Mouse (Mus musculus) gastrocnemius, postnatal 14 days (tissue): ENCODE data around the gene Kcnd2. TPM values are rescaled to one million over a fixed set of nuclear protein-coding genes. Genes with fewer than 3 reads are reported as not detected.
"Not testable (repeated sequence)": the region's sequence is repeated elsewhere in the genome, so short reads cannot be mapped to it uniquely, and the experiment has no call there.

Experiments
- DNase-seq: peaks from one replicate; pipeline ENCODE4 v3.0.0; 2021; ENCODE audit warnings: mixed read lengths
- intact Hi-C: fragments of 180-260 bp; cut with DNase I; formaldehyde crosslinking; loops from one replicate; pipeline ENCODE4 v1.15.1; 2025; ENCODE audit warnings: low total_unique reads
- long read RNA-seq, 2 experiments: library from polyadenylated mRNA; stranded (forward); transcript quantifications; one replicate each; pipeline ENCODE4 v2.0.0; 2021
- total RNA-seq, 2 experiments: library from RNA; stranded (reverse); gene quantifications; 2 replicates each; pipeline ENCODE4 v1.2.3; 2021

Kcnd2 gene
- total RNA-seq, result under 1 TPM; 0.04 to 0.09 TPM
- long read RNA-seq, experiment 1, result 0 reads
- long read RNA-seq, experiment 2, result 0 reads

DNA sequence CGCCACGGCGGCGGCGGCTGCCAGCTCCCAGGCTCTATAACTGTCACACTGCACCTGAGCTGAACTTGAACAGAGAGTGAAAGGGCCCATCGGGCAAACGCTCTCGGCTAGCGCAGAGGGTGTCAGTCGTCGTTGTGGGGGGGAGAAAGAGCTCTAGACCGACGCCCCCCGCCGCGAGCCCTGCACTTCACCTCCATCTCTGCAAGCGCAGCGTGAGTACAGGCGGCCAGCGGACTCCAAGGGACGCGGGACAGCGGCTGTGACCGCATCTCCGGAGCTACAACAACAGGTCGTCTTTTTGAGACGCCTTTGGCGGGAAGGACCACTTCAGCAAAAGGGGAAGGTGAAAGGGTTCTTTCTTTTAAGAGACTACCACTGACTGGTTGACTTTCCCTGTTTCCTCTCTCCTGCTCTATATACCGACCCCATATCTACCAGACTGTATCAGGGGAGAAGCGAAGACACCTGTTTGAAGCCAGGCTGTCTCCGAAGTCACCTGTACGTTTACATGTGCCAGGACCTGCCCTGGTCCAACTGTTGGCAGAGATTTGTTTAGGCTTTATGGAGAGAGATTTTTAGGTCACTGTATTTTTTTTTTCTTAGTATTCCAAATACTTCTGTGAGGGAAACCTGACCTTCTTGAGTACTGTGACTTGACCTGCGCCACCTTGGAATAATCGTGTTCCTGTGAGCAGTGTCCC is at the start of gene Kcnd2:
Kcnd2 (plus strand) TSS at position 13 of the 701 bp plus-strand sequence.
- intact Hi-C loops, result no loop called here
- DNase-seq, result no peak

DNA sequence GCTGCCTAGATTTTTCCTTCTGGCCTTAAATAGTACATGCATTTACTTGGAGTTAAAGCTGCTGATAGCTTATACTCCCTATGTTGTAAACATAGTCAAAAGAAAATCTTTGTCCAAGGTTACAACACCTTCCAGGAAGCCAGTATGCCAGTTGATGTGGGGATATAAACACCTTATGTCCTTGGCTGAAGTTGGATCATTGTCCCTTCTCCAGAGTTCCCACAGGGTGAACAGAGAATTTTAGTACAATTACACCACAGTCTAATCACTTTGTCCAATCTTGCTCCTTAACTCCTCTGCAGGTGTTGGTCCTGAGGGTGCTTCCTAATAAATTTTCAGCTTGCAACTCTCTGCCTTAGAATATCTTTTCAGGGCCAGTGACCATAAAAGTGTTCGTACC is 48.7 kb upstream of the Kcnd2 start:
- intact Hi-C loops, result no loop called here
- no peak for DNase-seq

DNA sequence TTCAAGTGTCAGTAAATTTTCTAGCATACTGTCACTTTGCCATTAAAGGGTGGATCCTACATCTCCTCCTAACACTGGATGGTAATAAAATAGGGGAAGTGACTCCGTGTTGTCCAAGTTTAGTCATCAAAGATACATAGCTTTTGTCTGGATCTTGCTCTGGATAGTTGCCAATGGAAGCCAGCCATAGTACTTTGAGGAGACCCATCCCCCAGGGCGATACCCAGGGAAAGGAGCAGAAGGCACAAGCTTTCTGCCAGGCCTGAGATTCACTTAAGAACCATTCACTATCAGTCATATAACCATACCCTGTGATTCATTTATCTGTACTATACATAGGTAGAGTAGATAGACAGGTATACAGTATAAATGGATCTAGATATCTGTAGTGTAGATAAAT is 20.0 kb upstream of the Kcnd2 start:
- intact Hi-C loops, result no loop called here

DNA sequence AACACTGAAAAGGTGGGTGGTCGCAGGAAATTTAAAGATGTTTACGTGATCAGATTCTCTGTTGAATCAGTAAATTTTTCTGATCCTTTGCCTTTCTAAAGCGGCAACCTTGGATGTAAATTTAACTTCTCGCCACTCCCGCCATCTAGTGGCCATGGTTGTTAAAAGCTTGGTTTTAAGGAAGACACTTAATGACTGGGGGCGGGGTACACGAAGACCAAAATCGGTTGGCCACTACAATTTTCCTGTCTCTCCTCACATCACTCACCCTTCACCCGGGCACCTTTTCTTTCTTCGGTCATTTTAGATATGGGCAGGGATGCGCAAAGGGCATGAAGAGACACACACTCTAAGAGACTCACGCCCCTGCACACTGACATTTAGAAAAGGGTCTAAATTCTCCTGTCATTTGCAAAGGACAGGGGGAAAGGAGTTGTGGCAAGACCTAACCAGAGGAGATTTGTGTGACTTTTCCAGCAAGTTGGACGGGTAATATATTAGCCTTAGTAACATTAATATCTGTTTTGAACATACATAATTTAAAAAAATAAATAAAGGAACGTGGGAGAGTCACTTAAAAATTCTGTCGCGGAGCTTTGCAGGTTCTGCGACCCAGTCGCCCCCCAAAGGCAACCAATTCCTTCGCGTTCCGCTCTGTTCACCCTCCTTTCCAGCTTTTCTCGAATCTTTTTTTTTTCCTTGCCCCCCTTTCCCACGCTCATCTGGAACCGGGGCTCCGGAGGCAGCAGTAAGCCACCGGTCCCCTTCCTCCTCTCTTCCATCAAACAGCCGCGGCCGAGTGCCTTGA is 1.2 kb upstream of the Kcnd2 start:
- intact Hi-C loops, result no loop called here

More for the DNA sequence above, 20.0 kb upstream of the Kcnd2 start:
- DNase-seq, result no peak

DNA sequence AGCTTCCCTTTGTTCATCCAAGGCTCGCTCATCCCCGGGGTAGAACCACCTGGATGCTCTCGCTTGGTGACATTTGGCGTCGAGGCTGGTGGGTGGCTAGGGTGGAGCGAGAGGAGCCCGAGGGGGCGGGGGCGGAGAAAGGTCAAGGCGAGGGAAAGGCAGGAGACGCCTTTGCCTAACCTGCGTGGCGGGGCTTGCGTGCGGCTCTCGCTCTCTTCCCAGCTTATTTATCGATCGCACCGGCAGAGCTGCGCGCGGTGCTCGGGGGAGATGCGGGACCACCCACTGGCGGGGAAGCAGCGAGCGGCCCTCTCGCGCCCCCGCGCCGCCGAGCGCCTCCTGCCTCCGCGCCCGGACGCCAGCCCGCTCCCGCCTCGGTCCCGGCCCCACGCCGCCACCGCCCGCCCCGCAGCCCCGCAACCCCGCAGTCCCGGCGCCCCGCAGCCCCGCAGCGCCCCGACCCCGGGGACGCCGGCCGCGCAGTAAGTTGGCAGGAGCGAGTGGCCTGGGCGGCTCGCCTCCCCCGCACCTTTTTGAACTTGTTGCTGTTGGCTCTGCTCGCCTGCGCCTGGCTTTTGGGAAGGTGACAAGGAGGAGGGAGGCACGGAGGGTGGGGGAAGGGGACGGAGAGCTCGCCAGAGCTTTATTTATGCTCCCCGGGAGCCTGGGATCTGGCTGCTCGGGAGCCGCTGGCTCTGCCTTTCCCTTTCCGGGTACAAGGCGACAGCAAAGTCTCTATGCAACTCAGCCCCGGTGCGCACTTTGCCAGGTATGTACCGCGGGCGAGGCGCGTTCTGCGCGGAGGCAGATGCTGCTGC is 421 bp upstream of the Kcnd2 start:
- DNase-seq, result peak; percentile 17
- intact Hi-C loops, result no loop called here

More for the DNA sequence above, 1.2 kb upstream of the Kcnd2 start:
- peak; percentile 18 for DNase-seq

DNA sequence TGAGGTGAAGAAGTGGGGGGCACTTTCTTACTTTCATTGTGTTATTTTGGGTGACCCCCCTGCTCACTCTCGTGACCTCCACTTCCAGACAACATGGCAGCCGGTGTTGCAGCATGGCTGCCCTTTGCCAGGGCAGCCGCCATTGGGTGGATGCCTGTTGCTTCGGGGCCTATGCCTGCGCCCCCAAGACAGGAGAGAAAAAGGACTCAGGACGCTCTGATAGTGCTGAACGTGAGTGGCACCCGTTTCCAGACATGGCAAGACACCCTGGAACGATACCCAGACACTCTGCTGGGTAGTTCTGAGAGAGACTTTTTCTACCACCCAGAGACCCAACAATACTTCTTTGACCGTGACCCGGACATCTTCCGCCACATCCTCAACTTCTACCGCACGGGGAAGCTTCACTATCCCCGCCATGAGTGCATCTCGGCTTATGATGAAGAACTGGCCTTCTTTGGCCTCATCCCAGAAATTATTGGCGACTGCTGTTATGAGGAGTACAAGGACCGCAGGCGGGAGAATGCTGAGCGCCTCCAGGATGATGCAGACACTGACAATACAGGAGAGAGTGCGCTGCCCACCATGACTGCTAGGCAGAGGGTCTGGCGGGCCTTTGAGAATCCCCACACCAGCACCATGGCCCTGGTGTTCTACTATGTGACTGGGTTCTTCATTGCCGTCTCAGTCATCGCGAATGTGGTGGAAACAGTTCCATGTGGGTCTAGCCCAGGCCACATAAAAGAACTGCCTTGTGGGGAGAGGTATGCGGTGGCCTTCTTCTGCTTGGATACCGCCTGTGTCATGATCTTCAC is 1.1 kb downstream of the Kcnd2 start:
- DNase-seq, result peak; percentile 2
- intact Hi-C loops, result no loop called here

DNA sequence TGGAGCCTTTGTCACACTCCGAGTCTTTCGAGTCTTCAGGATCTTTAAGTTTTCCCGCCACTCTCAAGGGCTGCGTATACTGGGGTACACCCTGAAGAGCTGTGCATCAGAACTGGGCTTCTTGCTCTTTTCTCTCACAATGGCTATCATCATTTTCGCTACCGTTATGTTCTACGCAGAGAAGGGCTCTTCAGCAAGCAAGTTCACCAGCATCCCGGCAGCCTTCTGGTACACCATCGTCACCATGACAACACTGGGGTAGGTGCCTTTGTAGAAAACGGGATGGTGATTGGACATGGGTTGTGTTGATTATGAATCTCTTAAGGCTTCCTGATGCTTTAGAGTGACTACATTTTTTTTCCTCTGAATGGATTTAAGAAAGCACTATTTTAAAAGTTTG is 1.9 kb downstream of the Kcnd2 start:
- intact Hi-C loops, result no loop called here
- DNase-seq, result no peak

DNA sequence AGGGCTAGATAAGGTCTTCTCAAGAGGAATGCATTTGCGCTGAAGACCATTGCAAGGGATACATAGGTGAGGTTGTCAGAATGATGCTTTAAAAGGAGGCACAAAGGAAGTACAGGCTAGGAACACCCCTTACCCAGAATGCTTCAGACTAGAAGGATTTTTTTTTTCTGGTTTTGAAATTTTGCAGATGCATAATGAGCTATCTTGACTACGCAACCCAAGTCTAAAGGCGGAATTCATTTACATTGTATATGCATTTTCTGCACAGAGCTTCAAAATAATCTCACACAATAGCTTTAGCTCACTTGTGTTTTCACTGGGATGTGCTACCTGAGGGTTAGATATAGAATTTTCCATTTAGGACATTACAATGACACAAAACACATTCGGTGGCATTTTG is 10.8 kb downstream of the Kcnd2 start:
- no peak for DNase-seq
- intact Hi-C loops, result no loop called here

DNA sequence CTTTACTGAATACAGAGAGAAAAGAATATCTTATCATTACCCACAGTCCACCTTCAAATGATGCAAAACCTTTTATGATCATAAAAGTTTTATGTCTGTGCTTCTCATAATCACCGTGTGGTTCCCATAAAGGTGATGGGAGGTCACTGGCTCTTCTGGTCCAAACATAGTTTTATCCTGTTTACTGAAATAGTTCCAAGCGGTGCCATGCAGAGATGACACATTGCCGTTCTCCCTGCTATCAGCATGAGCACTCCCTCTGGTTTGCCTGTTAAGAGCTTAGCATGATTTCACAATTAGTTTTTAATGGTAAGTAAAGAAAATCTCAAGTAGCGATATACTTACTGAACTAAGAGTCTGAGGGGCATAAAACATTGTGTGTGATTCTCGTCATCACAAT is 43.7 kb downstream of the Kcnd2 start:
- intact Hi-C loops, result no loop called here
- DNase-seq, result no peak

DNA sequence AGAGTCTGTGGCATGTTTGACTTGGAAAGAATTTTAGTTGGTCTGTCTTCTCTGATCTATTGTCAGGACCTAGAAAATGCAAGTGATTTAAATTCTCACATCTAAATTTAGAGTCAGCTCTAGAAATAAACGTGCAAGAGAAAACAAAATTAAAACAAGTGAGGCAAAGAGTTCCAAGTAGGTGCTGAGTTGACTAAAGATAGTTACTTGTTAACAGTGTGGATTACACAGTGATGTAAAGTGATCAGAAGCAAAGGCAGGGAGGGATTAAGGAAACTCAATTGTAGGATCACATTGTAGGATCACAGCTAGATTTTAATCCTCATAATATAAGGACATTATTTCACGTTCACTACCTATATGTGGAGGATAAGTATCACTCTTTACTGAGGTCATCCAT is 52.6 kb downstream of the Kcnd2 start:
- intact Hi-C loops, result no loop called here
- no peak for DNase-seq

DNA sequence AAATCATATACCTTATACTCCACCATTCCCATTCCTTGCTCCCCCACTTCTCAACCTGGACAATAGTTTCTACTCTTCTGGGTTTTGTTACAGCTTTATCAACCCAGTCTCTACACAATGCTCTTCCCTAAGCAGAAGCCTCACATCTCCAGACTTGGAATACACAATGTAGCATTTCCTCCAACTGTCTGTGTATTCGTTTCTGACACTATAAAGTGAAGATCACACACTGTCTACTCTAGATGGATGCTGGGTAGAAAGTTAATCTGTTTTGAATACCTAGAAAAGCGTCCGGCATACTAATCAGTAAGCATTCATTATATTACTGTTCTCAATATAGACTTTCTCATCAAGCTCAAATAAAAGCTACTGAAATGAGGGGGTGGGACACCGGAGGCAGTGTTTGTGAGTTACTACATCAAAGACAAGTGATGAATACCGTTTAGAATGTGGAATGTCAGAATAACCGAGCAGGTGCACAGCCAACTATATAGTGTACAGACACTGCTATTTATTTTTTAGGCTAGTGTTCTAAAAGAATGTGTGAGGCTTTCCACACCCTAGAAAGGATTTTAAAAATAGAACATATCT is 62.1 kb downstream of the Kcnd2 start:
- intact Hi-C loops, result no loop called here
- no peak for DNase-seq

DNA sequence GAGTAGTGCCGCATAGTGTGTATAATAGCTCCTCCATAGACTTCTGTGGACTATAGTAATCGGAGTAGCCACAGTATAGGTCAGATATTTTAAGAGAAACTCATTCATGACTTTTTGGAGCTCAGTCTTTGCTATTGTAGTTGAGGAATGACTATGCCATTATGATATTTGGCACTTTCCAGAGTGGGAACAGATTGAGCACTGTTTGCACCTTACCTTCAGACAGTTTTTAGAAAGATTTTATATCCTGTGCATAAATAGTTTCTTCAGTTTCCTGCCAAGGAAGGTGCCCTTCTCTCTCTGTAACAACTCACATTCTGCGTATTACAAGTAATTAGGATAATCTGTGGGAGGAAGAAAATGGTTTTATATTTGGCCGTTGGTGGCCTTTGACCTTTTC is 89.6 kb downstream of the Kcnd2 start:
- no peak for DNase-seq

DNA sequence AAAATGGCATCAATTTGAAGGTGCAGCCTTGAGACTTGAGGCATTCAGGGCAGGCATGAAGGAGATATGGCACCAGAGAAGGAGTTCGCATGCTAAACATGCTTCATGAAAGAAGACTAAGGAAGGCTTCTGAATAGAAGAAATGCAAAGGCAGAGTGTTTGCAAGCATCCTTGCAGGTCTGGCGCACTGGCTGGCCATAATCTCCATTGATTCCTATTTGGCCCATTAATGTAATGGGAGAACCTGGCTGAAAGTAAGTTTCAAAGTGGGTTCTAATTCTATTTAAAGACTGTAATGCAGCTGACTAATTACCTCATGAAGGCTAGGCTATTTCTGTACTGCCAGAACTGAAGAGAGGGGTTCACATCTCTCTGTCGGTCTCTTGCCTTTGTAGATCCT is 94.9 kb downstream of the Kcnd2 start:
- no peak for DNase-seq
- intact Hi-C loops, result no loop called here

More for the DNA sequence above, 89.6 kb downstream of the Kcnd2 start:
- intact Hi-C loops, result no loop called here

DNA sequence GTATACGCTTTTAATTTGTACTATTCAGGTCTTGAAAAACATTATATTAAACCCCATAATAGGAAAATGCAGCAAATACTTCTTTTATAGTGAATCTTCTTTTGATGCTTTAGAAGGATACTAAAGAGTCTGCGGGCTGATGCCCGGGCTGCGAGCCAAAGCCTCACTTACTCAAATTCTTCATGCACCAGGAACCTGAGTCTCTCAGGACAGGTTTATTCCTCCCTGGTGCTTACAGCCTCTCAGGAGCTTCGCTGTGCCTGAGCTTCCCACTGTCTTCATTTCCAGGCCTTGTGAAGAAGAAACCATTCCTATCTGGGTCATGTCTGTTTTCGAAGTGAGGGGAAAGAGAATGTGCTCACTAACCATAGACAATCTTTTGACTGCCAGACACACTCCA is 106.1 kb downstream of the Kcnd2 start:
- DNase-seq, result no peak
- intact Hi-C loops, result no loop called here

DNA sequence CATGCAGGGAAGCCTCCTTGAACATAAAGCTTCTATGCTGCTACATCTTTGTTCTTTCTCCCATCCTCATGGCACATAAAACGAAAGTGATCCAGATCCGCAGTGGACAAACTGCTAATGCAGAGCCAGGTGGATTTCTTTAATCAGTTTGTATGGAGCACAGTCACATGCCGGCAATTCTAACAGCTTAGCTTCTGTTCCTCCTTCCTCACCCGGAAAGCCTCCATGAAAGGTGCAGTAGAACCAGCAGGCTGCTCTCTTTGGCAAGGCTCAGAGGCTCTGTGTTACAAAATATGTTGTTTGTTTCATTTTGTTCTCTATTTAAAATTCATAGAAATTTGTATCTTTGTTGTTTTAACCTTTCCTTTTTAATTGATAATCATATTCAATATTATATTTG is 106.9 kb downstream of the Kcnd2 start:
- intact Hi-C loops, result no loop called here
- DNase-seq, result no peak

DNA sequence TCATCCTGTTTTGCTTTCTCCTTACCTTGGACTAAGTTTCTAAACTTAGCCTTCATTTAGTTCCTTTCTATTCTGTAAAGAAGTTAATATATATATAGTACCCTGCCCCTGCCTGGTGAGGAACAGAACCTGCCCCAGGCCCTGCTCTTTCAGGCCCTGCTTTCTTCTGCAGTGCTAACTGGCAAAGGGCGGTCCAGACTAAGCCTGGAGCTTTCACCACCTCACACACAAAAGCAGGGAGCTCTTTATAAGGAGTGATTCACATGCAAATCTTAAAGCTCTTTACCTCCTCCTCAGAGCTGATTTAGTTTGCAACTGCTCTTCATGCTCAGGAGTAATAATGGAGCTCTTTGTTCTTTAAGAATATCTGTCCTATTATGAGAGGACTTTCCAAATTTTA is 109.9 kb downstream of the Kcnd2 start:
- intact Hi-C loops, result no loop called here
- DNase-seq, result no peak

DNA sequence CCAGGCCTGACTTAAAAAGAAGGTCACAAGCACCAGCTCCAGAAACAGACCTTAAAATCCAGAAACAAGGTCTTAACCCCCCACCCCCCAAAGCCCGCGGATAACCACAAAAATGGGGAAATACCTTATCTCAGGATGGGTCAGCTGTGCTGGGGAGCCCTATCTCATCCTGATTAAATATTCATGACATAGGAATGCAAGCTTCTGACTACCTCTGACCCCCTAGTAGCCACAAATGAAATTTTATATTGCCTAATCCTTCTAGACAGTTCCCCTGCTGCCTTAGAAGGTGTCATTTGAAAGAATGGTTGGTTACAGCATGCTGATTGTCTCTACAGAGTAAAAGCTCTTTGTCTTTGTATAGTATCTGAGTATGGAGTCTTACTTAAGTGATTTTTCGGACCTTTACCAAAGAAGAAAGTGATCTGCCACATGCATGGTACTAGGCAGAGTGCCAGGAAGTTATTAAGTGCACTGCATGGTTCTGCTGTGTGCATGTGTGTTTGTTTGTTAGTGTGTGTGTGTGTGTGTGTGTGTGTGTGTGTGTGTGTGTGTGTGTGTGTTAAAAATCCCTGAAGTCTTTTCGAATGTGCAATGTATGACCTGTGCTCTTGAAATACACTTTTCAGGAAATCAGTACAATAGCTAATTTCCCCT is 111.9 kb downstream of the Kcnd2 start:
- intact Hi-C loops, result no loop called here
- DNase-seq, result no peak

DNA sequence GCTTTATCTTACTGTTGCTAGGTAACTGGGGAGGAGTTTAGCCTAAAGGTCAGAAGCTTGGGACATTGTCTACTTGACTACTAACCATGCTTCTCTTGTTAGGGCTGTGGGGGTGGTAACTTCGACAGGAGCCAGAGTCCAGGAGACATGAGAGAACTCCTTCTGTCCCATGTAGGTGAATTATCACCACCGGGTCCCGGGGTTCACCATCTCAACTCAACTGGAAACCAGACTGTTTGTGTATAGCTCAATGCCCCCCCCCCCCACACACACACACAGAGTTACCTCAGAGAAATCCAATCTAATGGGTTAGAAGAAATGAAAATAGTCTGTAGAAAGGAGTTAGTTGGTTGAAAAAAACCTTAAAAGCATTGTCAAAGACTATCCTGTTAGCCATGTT is 170.0 kb downstream of the Kcnd2 start:
- intact Hi-C loops, DNase-seq: not testable (repeated sequence)

DNA sequence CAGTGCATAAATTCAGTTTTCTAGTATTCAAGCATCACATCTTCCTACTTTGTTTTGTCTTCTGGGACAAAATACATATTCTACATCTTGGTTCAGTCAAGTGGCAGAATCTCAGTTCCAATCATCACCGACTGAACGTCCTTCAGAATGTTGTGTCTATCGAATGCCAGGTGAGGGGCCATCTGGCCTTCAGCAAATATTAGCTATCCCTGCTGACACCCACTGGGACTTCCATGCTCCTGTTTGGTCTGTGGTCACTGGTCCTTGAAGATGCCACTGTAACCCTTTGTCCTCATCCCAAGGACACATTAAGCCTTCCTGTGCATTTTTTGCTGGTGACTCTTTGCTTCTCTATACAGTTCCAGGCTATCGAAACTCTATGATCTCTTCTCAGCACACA is 176.5 kb downstream of the Kcnd2 start:
- intact Hi-C loops, result no loop called here
- DNase-seq, result no peak
